Mouse (Mus musculus) brain, embryonic 14.5 days (tissue): Measurements from ENCODE around the gene Srd5a1. TPM values are rescaled to one million over a fixed set of nuclear protein-coding genes. Genes with fewer than 3 reads are reported as not detected.
"Not testable (repeated sequence)": the region's sequence is repeated elsewhere in the genome, so short reads cannot be mapped to it uniquely, and the experiment has no call there.

Source experiments
- DNase-seq: peaks from one replicate; pipeline ENCODE4 v3.0.0-alpha.2; 2011; ENCODE audit warnings: low read depth
- CTCF ChIP-seq: fragments of 200-500 bp; IDR thresholded peaks from 2 replicates; pipeline ENCODE4 v1.5.1; 2012; ENCODE audit warnings: inconsistent platforms, mild to moderate bottlenecking, moderate library complexity, borderline replicate concordance; ENCODE audit not compliant: insufficient read depth, insufficient read length; ENCODE audit errors: extremely low read depth
- POLR2A ChIP-seq: fragments of 200-500 bp; IDR thresholded peaks from 2 replicates; pipeline ENCODE4 v1.6.1; 2012; ENCODE audit warnings: mild to moderate bottlenecking, inconsistent platforms, borderline replicate concordance; ENCODE audit not compliant: poor library complexity, insufficient read depth, insufficient read length, severe bottlenecking; ENCODE audit errors: extremely low read depth
- polyA plus RNA-seq: library from polyadenylated mRNA; depleted of rRNA; stranded (reverse); fragments of >200 nt; gene quantifications from 2 replicates; pipeline ENCODE4 v1.2.3, GENCODE M21; 2012

The Srd5a1 gene
- polyA plus RNA-seq, 1 experiment = 13.5 TPM

- no peak for DNase-seq
- TF ChIP-seq POLR2A = no peak
- no peak for TF ChIP-seq CTCF
Observed at GRCm38 (mm10) chr13:69638108-69638626, 26.9 kb upstream of the Srd5a1 start.

- DNase-seq = no peak
- TF ChIP-seq POLR2A (no peak), CTCF (no peak)
Observed at GRCm38 (mm10) chr13:69637657-69638056, 26.4 kb upstream of the Srd5a1 start.

GRCm38 (mm10) chr13:69636816-69637215 lies 25.6 kb upstream of the Srd5a1 start:
- no peak for DNase-seq
- no peak for TF ChIP-seq CTCF
- TF ChIP-seq POLR2A = no peak

- TF ChIP-seq POLR2A (no peak), CTCF (no peak)
- no peak for DNase-seq
Observed at GRCm38 (mm10) chr13:69636375-69636774, 25.1 kb upstream of the Srd5a1 start.

- DNase-seq = not testable (repeated sequence)
Observed at GRCm38 (mm10) chr13:69635836-69636235, 24.6 kb upstream of the Srd5a1 start.

- TF ChIP-seq CTCF = no peak
- no peak for TF ChIP-seq POLR2A
- DNase-seq = no peak
Observed at GRCm38 (mm10) chr13:69633988-69634387, 22.7 kb upstream of the Srd5a1 start.

GRCm38 (mm10) chr13:69633551-69633950 lies 22.3 kb upstream of the Srd5a1 start:
- TF ChIP-seq CTCF (no peak), POLR2A (no peak)
- no peak for DNase-seq

GRCm38 (mm10) chr13:69631659-69632058 lies 20.4 kb upstream of the Srd5a1 start:
- TF ChIP-seq POLR2A (no peak), CTCF (no peak)
- DNase-seq = no peak

- no peak for TF ChIP-seq POLR2A
- no peak for DNase-seq
Observed at GRCm38 (mm10) chr13:69631111-69631510, 19.9 kb upstream of the Srd5a1 start.

GRCm38 (mm10) chr13:69630576-69630975 lies 19.3 kb upstream of the Srd5a1 start:
- DNase-seq = no peak
- TF ChIP-seq POLR2A (no peak), CTCF (no peak)

GRCm38 (mm10) chr13:69627941-69628340 lies 16.7 kb upstream of the Srd5a1 start:
- TF ChIP-seq CTCF (no peak), POLR2A (no peak)
- no peak for DNase-seq

GRCm38 (mm10) chr13:69624510-69624909 lies 13.3 kb upstream of the Srd5a1 start:
- DNase-seq = no peak
- TF ChIP-seq CTCF = no peak
- TF ChIP-seq POLR2A = no peak

GRCm38 (mm10) chr13:69623843-69624242 lies 12.6 kb upstream of the Srd5a1 start:
- DNase-seq = no peak
- TF ChIP-seq CTCF (no peak), POLR2A (no peak)

- DNase-seq = no peak
- TF ChIP-seq CTCF (no peak), POLR2A (no peak)
Observed at GRCm38 (mm10) chr13:69616716-69617115, 5.5 kb upstream of the Srd5a1 start.

GRCm38 (mm10) chr13:69612175-69612544 lies 918 bp upstream of the Srd5a1 start:
- no peak for DNase-seq
- TF ChIP-seq POLR2A = no peak
- no peak for TF ChIP-seq CTCF
